Mouse (Mus musculus) monocyte, adult 5-6 weeks (primary cell): ENCODE data around the gene Cers2. TPM values are rescaled to one million over a fixed set of nuclear protein-coding genes. Genes with fewer than 3 reads are reported as not detected.
"Not testable (repeated sequence)": the region's sequence is repeated elsewhere in the genome, so short reads cannot be mapped to it uniquely, and the experiment has no call there.

Experiments used
- ATAC-seq: fragments of 153-309, 156-312 bp; replicated peaks from 2 replicates; pipeline ENCODE4 v1.8.0; 2017; ENCODE audit warnings: mild to moderate bottlenecking; ENCODE audit not compliant: low TSS enrichment, insufficient number of reproducible peaks, severe bottlenecking, poor library complexity, low FRiP score
- total RNA-seq: library from RNA; stranded (forward); fragments of 200-1000, 200-491, 200-594 nt; gene quantifications from 3 replicates; pipeline ENCODE4 v1.2.3, GENCODE M21; 2017

Gene Cers2
- total RNA-seq, 1 experiment from 2014 or later, result 130 TPM

DNA sequence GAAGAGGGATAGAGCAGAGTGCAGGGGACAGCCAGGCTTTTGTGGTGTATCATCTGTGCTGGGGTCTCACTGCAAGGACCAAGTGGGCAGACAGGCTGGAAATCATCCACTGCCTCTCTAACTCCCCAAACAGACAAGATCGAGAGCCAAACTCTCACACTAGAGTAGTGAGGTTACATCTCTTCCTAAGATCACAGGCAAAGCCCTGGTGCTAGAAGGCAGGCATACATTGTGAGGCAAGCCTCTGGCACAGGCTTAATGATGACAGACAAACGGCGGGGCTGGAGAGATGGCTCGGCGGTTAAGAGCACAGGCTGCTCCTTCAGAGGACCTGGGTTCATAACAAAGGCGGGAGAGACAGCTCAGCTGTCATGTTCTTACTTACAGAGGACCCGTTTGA is 1.1 kb upstream of the Cers2 start:
- no peak for ATAC-seq

DNA sequence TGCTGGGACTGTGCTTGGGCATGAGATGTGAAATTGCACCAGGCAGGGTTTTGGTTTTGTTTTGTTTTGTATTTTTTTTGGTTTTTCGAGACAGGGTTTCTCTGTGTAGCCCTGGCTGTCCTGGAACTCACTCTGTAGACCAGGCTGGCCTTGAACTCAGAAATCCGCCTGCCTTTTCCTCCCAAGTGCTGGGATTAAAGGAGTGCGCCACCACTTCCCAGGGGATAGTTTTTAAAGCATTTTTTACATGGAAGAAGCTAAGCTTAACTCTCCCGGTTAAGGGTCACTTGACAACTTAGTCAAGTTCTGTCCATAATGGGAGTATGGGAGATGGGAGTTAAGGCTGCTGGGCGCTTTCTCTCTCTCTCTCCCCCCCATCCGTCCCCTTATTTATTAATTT is 516 bp upstream of the Cers2 start:
- no peak for ATAC-seq

DNA sequence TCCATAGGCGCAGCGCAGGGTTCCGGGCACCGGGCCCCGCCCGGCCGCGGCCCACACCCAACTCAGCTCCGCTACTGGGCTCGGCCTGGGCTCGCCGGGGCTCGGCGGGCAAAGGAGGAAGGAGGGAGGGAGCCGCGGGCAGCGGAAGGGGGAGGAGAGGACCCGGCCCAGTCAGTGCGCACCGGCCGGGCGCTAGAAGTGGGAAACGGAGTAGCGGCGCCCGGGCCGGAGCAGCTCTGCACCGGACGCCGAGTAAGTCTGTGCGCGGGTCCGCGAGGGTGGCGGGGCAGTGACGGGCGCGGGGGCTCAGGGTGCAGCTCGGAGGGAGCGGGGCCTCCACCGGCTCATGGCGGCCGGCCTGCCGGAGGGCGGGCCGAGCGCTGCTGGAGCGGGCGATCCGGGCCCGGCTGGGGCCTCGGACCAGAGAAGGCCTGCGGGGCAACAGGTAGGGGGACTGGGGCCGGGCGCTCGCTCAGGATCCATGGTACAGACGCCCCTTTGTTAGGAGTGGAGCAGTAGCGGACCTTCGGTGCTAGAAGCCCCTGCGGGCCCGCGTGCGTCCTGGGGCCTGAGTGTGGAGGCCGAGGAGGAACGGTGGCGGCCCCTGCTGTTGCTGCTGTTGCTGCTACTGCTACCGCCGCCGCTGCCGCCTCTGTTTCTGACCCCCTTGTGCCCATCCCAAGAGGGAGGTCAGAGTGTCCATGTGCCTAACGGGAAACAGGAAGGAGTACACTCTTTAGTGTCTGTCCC is 678 bp downstream of the Cers2 start:
- peak; percentile 66 for ATAC-seq

DNA sequence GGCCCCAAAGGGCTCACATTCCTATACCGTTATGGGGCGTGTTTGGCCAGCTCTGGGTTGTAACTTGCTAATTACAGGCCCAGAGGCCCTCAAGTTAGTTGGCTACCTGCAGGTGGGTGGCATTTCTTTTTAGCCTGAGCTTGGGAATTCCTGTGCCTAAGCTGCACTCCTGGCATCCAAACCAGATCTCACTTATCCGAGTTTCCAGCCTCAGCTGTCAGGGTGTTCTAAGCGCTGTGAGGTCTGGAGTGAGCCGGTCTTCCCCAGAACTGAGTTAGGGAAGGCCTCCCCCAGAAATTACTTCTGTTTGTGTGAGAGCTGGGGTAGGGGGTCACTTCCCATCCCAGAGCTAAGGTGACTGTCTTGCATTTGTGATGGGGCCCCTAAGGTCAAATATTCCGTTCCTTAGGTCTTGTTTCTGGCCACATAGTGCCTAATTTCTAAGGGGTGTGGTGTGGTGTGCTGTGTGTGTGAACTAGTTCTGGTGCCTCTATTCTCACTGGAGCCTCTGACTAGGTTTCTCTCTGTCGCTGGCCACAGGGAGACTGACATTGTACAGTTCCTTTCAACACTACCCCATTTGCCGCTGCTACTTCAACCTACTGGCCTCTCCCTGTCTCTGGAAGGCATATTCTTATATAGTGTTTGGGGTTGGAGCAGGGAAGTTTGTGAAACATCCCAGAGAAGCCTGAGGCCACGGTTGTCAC is 1.4 kb downstream of the Cers2 start:
- no peak for ATAC-seq

DNA sequence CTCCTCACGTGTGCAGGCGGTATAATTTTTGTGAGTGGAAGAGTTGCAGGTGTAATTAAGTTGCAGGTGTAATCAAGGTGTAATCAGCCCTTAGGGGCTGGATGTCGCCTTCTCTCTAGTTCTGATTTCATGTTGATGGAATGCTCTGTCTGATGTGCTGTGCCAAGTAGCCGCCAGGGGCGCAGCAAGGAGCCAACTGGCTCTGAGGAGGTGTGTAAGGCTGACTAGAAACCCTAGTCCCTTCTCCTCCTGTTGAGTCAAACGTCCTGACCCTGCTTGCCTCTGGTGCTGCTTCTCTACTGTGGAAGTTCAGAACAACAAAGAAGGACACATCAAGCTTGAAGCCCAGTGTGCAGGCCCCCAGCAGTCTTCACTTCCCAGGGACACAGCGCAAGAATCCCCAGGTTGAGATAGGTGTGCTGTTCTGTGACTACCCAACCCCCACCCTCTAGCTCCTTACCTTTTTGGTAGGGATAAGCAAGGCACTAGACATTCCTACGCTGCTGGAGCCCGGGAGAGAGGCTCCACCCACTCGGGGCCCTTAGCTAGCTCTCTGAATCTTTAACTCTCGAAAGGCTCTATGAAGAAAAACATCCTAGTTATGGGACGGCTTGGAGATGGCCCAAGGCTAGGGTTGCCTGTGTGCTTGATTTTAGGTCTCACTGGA is 3.0 kb downstream of the Cers2 start:
- 0 out of 2 replicates have a peak, but pooled peaks have one; percentile 20 for ATAC-seq

DNA sequence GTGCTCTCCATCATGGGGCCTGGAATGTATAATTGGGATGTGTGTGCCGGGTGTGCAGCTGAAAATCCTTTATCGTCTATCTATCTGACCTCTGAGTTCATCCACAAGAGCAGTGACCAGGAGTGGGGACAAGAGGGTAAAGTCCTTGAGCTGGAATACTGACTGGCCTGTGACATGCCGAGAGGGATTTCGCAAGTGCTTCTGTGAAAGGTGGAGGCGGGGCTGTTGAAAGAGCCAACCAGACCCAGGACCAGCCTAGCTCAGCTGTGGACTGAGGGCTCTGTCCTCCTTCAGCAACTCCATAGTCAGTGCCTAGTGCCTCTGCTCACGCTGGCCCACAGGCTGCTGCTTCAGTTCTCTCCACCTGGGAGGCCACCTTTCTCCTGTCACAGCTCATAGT is 4.0 kb downstream of the Cers2 start:
- ATAC-seq, result no peak

DNA sequence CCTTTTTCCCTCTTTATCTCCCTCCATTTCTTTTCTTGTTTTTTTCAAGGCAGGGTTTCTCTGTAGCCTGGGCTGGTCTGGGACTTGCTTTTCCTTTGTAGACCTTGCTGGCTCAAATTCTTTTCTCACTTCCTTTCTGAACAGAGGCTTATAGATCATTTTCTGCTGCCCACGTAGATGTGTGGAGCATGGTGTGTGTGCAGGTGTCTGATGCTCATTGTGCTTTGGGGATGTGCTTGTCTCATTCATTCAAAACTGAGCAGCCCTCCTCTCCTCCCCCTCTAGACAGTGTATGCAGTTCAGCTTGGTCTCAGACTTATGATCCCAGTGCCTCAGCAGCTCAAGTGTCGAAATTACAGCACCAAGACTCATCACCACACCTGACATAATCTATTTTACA is 4.5 kb downstream of the Cers2 start:
- no peak for ATAC-seq

DNA sequence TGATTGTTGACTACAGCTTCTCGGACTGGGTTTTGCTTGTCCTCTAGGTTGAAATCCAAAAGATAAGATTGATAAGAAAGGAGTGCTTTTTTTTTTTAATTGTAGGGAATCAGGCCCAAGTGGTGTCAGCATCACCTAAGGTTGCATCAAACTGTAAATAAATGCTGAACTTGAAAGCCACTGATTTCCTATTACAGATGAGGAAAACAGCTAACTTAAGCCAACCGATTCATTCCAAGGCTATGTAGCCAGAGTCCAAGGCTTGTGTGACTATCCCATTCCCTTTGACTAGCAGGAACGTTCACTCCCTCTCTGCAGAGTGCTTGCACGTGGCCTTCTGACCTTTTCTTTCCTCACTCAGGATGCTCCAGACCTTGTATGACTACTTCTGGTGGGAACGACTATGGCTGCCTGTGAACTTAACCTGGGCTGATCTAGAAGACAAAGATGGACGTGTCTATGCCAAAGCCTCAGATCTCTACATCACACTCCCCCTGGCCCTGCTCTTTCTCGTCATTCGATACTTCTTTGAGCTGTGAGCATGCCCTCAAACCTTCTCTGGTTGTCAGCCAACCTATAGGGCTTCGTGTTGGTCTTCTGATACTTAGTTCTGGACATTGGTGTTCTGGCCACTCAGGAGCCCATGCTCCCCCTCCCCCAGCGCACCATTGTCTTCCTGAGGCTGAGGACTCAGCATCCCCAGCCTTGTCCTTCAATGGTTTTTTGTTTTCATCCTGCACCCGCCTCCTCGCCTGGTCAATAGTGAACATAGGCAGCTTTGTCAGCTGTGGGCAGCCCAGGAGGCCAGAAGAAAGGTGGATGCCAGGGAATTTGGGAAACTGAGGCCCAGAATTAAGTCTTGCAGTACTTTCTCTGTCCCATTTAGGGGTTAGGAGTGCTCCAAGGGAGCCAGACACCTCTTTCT is 5.4 kb downstream of the Cers2 start:
- no peak for ATAC-seq

DNA sequence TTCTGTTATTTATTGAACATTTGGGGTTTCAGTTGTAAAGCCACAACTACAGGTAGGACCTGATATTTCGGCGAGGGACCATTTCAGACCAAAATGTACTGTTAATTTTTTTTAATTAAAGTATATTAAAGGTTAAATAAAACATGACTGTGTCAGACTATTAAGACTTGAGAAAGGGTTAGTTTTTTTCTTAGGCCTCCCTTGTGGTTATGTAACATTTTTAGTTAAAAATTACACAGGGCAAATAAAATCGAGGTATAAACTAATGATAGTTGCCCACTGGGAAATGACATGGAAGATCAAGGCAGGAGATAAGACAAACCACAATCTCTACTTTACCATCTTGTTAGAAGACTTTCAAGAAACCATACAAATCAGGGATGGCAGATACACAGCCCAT is 8.8 kb downstream of the Cers2 start:
- ATAC-seq, result no peak

DNA sequence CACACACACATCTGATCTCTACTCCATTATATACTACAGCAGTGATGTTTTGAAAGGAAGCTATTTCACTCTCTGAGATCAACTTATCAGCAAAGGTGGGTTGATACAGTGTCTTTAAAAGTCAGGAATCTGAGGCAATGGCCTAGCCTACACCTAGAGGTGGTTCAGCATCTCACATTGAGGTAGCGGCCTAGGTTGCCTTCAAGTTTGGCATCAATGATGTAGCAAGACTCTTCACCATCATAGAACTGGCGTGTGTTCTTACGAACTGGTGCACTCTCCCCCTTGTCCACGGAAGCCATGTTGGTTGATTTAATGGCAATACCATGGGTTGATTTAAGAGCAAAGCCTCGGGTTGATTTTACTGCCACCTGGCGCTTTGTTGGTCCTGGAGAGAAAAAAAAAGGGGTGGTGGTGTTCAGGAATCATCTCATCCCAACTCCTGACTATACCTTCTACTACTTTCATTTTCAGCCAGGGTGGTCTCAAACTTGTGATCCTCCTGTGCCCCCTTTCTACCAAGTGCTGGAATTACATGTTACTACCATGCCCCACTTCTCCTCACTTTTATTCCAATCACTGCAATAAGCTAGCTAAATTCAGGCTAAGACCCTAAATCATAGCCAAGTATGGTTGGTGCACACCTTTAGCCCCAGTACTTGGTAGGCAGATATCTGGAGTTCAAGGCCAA is 10.0 kb downstream of the Cers2 start:
- ATAC-seq, result no peak

DNA sequence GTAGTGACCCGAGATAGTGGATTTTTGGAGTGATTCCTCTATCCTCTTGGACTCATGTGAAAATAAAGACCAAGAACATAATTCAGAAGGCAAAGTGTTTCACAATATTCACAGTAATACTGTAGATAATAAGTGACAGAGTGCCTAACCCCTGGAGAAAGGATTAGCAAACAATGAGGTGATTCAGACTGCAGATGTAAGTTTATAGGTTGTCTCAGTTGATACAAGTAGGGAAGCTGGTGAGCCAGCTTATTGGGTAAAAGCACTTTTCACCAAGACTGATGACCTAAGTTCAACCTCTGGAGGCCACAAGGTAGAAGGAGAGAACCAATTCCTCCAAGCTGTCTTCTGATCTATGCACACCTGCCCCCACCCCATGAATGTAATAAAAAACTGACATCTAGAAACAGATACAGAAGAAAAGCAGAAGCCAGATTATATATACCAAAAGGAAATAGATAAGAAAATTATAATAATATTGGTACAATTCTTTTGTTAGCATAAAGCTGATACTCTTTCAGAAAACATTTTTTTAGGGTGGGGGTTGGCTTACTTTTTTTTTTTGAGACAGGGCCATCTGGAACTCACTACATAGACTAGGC is 14.3 kb downstream of the Cers2 start:
- ATAC-seq, result no peak

DNA sequence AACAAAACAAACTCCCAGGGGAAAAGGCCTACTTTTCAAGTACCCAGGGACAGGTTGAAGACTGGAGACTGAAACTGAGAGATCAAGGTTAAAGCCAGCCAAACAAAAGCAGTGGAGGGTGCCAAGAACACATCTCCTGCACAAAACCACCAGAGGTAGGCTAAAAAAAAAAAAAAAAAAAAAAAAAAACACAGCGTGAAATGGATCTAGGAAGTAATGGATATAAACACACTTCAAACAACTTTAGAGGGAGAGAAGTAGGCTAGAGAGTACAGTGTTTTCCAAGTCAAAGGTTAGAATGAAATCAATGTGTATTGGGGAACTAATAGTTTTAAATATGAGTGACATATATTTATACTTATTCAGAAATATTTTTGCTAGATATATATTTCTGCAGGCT is 16.9 kb downstream of the Cers2 start:
- ATAC-seq, result no peak

DNA sequence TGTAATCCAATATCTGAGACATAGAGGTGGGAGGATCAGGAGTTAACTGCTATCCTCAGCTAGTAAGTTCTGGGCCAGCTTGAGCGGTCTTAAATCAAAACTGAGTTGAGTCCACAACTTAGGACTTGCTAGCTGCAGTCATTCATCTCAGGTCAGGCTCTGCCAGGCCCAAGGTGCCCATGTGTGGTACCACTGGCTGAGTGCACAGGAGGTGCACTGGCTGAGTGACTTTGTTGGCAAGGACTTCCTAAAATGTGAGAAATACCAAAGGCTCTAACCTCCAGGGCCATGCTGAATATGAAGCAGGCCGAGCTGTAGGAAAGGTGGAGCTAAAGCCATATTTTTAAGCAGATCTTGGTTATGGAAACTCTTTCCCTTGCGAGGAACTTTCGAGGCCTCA is 22.8 kb downstream of the Cers2 start:
- no peak for ATAC-seq

DNA sequence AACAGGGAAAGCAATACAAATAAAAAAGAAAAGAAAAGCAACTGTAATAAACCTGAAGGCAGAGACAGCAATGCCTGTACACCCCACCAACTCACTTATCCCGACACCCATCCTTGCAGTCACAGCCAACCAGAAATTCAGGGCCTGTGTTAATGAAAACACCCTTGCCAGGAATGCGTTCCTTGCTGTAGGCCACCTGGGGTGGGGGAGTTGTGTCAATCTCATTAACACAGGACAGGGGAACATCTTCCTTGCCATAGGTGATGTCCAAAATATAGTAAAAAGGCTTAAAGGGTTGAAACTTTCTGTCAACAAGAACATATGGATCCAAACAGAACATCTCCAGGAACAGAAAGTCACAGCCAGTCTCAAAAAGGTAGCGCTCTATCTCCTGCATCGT is 23.7 kb downstream of the Cers2 start:
- ATAC-seq, result no peak

DNA sequence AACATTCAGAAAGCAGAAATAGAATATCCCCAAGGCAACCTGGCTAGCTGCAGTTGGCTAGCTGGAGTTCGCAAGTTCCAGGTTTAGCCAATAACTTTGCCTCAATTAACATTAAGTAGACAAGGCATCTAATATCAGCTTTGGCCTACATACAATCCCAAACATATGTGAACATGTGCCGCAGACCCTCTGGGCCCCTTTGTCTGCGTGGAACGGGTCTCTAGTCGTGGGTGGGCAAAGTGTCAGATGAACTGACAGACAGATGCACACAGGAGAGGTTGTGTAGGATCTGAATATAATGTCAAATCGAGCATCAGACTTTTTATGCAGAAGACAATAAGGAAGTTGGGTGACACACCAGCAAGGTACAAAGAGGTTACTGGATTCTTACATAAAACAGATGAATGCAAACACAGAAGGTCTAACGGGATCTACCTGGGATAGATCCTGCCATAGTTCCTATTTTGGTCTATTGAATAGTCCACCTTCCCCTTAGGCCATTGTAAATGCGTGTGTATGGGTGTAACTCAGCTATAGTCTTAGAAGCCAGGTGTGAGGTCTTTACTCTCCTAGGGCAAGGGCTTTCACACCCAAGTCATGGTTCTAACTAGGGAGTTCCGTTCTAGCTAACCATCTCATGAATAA is 28.9 kb downstream of the Cers2 start:
- not testable (repeated sequence) for ATAC-seq

DNA sequence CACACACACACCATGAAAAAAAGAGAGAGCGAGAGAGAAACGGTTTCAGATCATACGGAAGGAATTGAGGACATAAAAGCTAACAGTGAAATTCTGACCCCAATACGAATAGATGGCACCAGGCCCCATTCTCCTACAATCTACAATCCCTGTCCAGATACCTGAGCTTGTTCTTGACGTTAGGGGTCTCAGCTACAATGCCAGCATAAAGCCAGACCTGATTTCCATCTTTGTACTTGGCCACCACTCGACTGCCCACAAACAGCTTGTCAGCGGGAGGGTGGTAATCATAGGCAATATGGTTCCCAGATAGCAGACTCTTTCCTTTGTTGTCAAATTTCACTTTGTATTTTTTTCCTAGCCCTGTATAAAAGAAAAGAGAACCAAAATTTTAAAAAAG is 31.9 kb downstream of the Cers2 start:
- ATAC-seq, result no peak

DNA sequence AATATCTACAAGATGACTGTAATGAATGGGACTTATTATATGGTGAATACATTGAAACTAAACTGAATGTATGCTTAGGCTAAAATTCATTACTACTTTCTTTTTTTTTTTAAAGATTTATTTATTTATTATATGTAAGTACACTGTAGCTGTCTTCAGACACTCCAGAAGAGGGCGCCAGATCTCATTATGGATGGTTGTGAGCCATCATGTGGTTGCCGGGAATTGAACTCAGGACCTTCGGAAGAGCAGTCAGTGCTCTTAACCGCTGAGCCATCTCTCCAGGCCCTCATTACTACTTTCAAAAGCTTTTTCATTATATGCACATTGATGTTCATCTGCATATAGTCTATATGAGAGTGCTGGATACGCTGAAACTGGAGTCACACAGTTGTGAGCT is 33.8 kb downstream of the Cers2 start:
- ATAC-seq, result not testable (repeated sequence)
